Mouse (Mus musculus): ENCODE results near the gene Ttc6. TPM values are rescaled to one million over a fixed set of nuclear protein-coding genes. Genes with fewer than 3 reads are reported as not detected.
A peak's percentile ranks its signal among the peaks of the same experiment; 100 is the strongest.

The Ttc6 gene
- polyA plus RNA-seq, 1 experiment = 1.3 TPM

DNA sequence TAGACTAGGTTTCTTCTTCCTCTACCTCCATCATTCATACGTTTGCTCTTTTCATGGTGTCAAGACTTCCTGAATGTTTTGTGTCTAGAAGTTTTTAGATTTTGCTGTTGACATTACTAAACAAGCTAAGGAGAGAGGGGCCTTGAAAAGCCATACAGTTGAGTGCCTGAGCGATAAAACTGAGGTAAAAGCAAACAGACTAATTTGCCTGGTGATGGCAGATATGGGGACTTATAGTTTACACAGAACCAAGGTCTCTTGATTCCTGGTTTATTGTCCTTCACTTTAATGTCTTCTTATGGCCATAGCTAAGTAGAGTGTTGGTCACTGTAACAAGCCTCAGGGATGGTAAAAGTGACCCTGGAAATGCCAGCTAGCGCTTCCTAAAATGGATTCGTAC is 51.2 kb downstream of the Ttc6 start:
- Histone ChIP-seq H3K27me3 (ENCODE audit: control insufficient read depth, insufficient read depth, low read length) (no peaks in the 10 kb centered on the region), H3K4me3 (ENCODE audit: low read depth, low read length) (no peak overlapping the region), H3K27ac (ENCODE audit: insufficient read depth, low read depth, low read length) (no peak overlapping the region), H3K4me1 (ENCODE audit: control insufficient read depth, insufficient read depth, insufficient read length, low read length) (no peaks in the 10 kb centered on the region), H3K36me3 (ENCODE audit: control insufficient read depth, insufficient read depth, low read length) (no peaks in the 10 kb centered on the region)
- 73% methylated on average over 4 of the region's 4 CpGs for WGBS
- TF ChIP-seq CTCF (IDR thresholded peaks at IDR 0.05; ENCODE audit: extremely low read depth, insufficient read length, insufficient replicate concordance, low read depth, low read length) (no peak), POLR2A (IDR thresholded peaks at IDR 0.05; ENCODE audit: low read depth, low read length) (no peak)

DNA sequence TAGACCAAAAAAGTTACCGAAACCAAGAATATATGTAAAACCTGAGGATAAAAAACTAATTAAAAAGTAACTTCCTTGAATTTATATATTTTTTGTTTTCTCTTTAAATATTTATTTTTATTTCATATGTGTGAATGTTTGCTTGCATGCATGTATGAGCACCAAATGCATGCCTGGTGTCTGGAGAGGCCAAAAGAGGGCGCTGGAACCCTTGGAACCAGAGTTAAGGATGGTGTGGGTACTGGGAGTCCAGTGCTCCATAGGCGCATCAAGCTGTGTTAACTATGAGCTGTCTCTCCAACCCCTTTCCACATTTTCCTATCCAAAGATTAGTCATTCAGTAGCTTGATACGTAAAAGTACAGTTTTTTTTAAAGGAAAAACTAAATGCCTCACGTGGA is 58.1 kb downstream of the Ttc6 start:
- Histone ChIP-seq H3K4me3 (ENCODE audit: low read depth, low read length) (no peak overlapping the region), H3K4me1 (ENCODE audit: control insufficient read depth, insufficient read depth, insufficient read length, low read length) (0 out of 2 replicates have a peak, but pooled peaks cover 2% of the 10 kb centered on the region), H3K27me3 (ENCODE audit: control insufficient read depth, insufficient read depth, low read length) (no peaks in the 10 kb centered on the region), H3K36me3 (ENCODE audit: control insufficient read depth, insufficient read depth, low read length) (no peaks in the 10 kb centered on the region), H3K27ac (ENCODE audit: insufficient read depth, low read depth, low read length) (no peak overlapping the region)
- WGBS = 86% methylated on average over 5 of the region's 5 CpGs
- TF ChIP-seq POLR2A (IDR thresholded peaks at IDR 0.05; ENCODE audit: low read depth, low read length) (no peak), CTCF (IDR thresholded peaks at IDR 0.05; ENCODE audit: extremely low read depth, insufficient read length, insufficient replicate concordance, low read depth, low read length) (no peak)

DNA sequence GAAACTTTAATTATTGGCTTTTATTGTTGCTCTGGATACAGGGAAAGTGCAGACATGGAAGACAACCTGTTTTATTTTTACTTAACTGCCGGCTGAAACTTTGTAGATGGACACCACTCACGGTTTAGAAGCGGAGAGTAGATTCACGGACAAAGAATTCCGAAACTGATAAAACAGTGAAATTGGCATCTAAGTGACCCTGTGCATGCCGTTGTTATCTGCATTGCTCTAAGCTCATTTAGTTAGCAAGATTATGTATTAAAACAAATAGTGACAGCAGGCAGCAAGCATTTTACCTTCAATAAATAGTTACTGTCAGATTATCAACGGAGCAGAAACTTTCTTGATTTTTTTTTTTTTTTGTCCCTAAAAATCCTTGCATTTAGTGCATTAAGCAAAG is 59.4 kb downstream of the Ttc6 start:
- TF ChIP-seq POLR2A (IDR thresholded peaks at IDR 0.05; ENCODE audit: low read depth, low read length) (no peak), CTCF (IDR thresholded peaks at IDR 0.05; ENCODE audit: extremely low read depth, insufficient read length, insufficient replicate concordance, low read depth, low read length) (no peak)
- Histone ChIP-seq H3K36me3 (ENCODE audit: control insufficient read depth, insufficient read depth, low read length) (no peaks in the 10 kb centered on the region), H3K4me3 (ENCODE audit: low read depth, low read length) (no peak overlapping the region), H3K27me3 (ENCODE audit: control insufficient read depth, insufficient read depth, low read length) (no peaks in the 10 kb centered on the region), H3K27ac (ENCODE audit: insufficient read depth, low read depth, low read length) (no peak overlapping the region), H3K4me1 (ENCODE audit: control insufficient read depth, insufficient read depth, insufficient read length, low read length) (0 out of 2 replicates have a peak, but pooled peaks cover 2% of the 10 kb centered on the region)
- 21% methylated on average over 7 of the region's 7 CpGs for WGBS

DNA sequence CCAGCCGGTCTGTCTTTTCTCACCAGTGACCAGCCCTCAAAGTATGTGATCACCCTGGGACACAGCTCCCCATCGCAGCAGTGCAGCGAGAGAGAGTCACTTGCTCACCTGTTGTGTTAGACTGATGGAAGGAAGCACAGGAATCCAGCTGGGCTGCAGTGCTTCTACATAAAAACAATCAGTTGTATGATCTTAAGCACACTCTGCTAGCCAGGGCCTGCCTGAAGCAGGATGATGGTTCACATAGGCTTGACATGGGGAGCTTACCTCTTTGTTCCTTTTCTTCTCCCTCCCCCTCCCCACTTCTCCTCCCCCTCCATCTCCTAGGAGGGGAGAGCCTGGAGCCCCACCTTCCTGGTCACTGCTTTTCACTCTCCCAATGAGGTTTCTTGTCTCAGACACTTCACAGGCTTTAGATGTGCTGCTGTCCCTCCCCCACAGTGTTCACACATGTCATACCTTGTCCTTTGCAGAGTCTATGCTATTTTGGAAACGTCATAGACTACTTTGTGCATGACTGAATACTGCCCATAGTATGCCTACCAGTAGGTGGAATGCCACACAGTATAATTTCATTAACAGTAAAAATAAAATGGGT is 60.2 kb downstream of the Ttc6 start:
- H3K27me3 ChIP-seq (ENCODE audit: control insufficient read depth, insufficient read depth, low read length) = no peaks in the 10 kb centered on the region
- H3K4me1 ChIP-seq (ENCODE audit: control insufficient read depth, insufficient read depth, insufficient read length, low read length) = 0 out of 2 replicates have a peak, but pooled peaks cover 2% of the 10 kb centered on the region
- TF ChIP-seq CTCF (IDR thresholded peaks at IDR 0.05; ENCODE audit: extremely low read depth, insufficient read length, insufficient replicate concordance, low read depth, low read length) (no peak), POLR2A (IDR thresholded peaks at IDR 0.05; ENCODE audit: low read depth, low read length) (no peak)
- 63% methylated on average over 4 of the region's 4 CpGs for WGBS
- H3K27ac ChIP-seq (ENCODE audit: insufficient read depth, low read depth, low read length) = no peak overlapping the region
- no peak overlapping the region for H3K4me3 ChIP-seq (ENCODE audit: low read depth, low read length)
- no peaks in the 10 kb centered on the region for H3K36me3 ChIP-seq (ENCODE audit: control insufficient read depth, insufficient read depth, low read length)

DNA sequence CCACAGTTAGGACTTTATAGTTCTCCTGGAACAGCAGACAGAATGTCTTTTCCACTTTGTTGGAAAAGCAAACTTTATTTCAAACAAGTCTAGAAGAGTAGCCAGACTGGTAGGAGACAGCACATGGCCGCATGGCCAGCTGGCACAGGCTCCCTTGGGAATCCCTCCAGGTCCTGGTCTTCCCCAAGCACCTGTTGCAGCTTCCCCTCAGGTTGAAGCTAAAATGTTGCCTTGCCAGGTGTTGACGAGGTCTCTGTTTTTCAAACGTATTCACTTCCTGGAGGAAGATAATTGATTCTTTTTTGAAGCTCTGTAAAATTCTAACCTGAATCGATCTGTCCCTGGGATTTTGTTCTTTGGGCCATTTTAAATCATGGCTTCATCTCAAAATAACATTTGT is 86.1 kb downstream of the Ttc6 start:
- H3K27me3 ChIP-seq (ENCODE audit: control insufficient read depth, insufficient read depth, low read length) = no peaks in the 10 kb centered on the region
- H3K4me1 ChIP-seq (ENCODE audit: control insufficient read depth, insufficient read depth, insufficient read length, low read length) = peaks cover 2% of the 10 kb centered on the region; the same call in 1 of the 2 replicates
- TF ChIP-seq CTCF (IDR thresholded peaks at IDR 0.05; ENCODE audit: extremely low read depth, insufficient read length, insufficient replicate concordance, low read depth, low read length) (no peak), POLR2A (IDR thresholded peaks at IDR 0.05; ENCODE audit: low read depth, low read length) (no peak)
- H3K4me3 ChIP-seq (ENCODE audit: low read depth, low read length) = no peak overlapping the region
- 34% methylated on average over 4 of the region's 4 CpGs for WGBS
- H3K36me3 ChIP-seq (ENCODE audit: control insufficient read depth, insufficient read depth, low read length) = no peaks in the 10 kb centered on the region
- H3K27ac ChIP-seq (ENCODE audit: insufficient read depth, low read depth, low read length) = no peak overlapping the region

DNA sequence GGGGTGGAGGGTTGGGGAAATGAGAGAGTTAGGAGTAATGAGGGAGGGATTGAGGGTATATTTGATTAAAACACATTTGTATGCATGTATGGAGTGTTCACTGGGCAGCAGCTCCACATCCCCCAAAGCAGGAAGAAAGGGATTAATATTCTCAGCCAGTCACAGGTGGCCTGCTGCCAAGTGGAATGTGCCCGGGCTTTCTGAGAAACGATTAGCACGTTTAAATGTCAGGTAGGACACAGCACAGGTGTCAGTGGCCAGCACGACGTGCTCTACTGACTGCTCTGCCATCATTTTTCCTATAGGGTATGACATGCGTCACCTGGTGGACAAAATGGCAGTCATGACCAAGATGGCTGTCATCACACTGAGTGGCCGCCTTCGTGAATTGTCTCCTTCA is 86.8 kb downstream of the Ttc6 start:
- TF ChIP-seq CTCF (IDR thresholded peaks at IDR 0.05; ENCODE audit: extremely low read depth, insufficient read length, insufficient replicate concordance, low read depth, low read length) (no peak), POLR2A (IDR thresholded peaks at IDR 0.05; ENCODE audit: low read depth, low read length) (no peak)
- Histone ChIP-seq H3K36me3 (ENCODE audit: control insufficient read depth, insufficient read depth, low read length) (no peaks in the 10 kb centered on the region), H3K4me1 (ENCODE audit: control insufficient read depth, insufficient read depth, insufficient read length, low read length) (peaks cover 2% of the 10 kb centered on the region; the same call in 1 of the 2 replicates), H3K4me3 (ENCODE audit: low read depth, low read length) (no peak overlapping the region), H3K27ac (ENCODE audit: insufficient read depth, low read depth, low read length) (no peak overlapping the region), H3K27me3 (ENCODE audit: control insufficient read depth, insufficient read depth, low read length) (no peaks in the 10 kb centered on the region)
- 42% methylated on average over 8 of the region's 8 CpGs for WGBS

DNA sequence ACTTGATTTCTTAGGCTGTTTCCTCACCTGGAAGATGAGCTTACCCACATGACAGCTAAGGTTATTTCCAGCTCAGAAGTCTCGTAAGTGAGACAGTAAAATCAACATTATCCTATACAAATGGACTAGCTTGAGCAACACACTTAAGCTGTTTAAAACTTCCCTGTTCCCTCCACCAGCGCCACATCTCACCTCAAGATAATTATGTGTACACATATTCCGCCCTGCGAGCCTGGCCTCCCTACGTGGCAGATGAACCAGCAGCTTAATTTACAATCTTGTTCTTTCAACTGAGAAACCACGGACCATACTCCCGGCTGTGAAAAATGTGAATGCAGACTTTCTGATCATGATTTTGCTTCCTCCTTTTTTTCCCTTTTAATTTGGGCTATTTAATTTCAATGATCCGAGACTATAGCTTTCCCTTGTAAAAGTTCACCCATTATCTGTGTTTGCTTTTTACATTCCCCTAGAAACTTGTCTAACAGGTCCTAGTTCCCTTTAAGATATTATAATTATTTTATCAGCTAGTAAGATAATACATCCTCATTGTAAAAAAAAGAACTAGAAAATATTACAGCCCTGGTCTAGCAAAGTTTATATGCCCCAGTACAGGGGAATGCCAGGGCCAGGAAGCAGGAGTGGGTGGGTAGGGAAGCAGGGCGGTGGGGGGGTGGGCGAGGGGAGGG is 99.2 kb downstream of the Ttc6 start:
- Histone ChIP-seq H3K27ac (ENCODE audit: insufficient read depth, low read depth, low read length) (peak overlapping the region; percentile 63; the same call in 1 of the 2 replicates), H3K4me1 (ENCODE audit: control insufficient read depth, insufficient read depth, insufficient read length, low read length) (peaks cover 4% of the 10 kb centered on the region)
- 18% methylated on average over 10 of the region's 10 CpGs for WGBS

More for the DNA sequence above, 99.2 kb downstream of the Ttc6 start:
- H3K27me3 ChIP-seq (ENCODE audit: control insufficient read depth, insufficient read depth, low read length) = no peaks in the 10 kb centered on the region
- H3K4me3 ChIP-seq (ENCODE audit: low read depth, low read length) = no peak overlapping the region
- TF ChIP-seq POLR2A (IDR thresholded peaks at IDR 0.05; ENCODE audit: low read depth, low read length) (no peak), CTCF (IDR thresholded peaks at IDR 0.05; ENCODE audit: extremely low read depth, insufficient read length, insufficient replicate concordance, low read depth, low read length) (no peak)
- H3K36me3 ChIP-seq (ENCODE audit: control insufficient read depth, insufficient read depth, low read length) = no peaks in the 10 kb centered on the region

Measured in small intestine, adult 2 months (tissue).